Mouse (Mus musculus): ENCODE measurements around the gene Ankrd28. TPM values are rescaled to one million over a fixed set of nuclear protein-coding genes. Genes with fewer than 3 reads are reported as not detected.
A peak's percentile ranks its signal among the peaks of the same experiment; 100 is the strongest.

The Ankrd28 gene
- polyA plus RNA-seq, 1 experiment from 2014 or later = 4.1 TPM

GRCm38 (mm10) chr14:31681931-31682555 is 148.4 kb downstream of the Ankrd28 start:
- no peak for ATAC-seq (replicated peaks; ENCODE audit: insufficient number of reproducible peaks, insufficient read depth, low FRiP score, low read depth)
- Histone ChIP-seq H3K9ac (no peak overlapping the region), H3K27me3 (no peaks in the 10 kb centered on the region), H3K36me3 (no peaks in the 10 kb centered on the region), H3K4me1 (replicated peaks) (peaks cover 4% of the 10 kb centered on the region), H3K27ac (no peak overlapping the region), H3K4me2 (no peak overlapping the region), H3K4me3 (no peak overlapping the region), H3K9me3 (replicated peaks) (no peaks in the 10 kb centered on the region)
- 55% methylated on average over 5 of the region's 5 CpGs for WGBS

- H3K9me3 ChIP-seq (replicated peaks) = no peaks in the 10 kb centered on the region
- H3K4me1 ChIP-seq (replicated peaks) = peaks cover 4% of the 10 kb centered on the region
- 79% methylated on average over 9 of the region's 9 CpGs for WGBS
- H3K36me3 ChIP-seq = no peaks in the 10 kb centered on the region
- no peak overlapping the region for H3K4me2 ChIP-seq
- ATAC-seq (replicated peaks; ENCODE audit: insufficient number of reproducible peaks, insufficient read depth, low FRiP score, low read depth) = no peak
- no peak overlapping the region for H3K4me3 ChIP-seq
- no peaks in the 10 kb centered on the region for H3K27me3 ChIP-seq
- no peak overlapping the region for H3K27ac ChIP-seq
- no peak overlapping the region for H3K9ac ChIP-seq
These were observed 149.2 kb downstream of the Ankrd28 start for GRCm38 (mm10) chr14:31681291-31681690.

GRCm38 (mm10) chr14:31680656-31681055 is 149.8 kb downstream of the Ankrd28 start:
- no peaks in the 10 kb centered on the region for H3K36me3 ChIP-seq
- H3K9me3 ChIP-seq (replicated peaks) = no peaks in the 10 kb centered on the region
- H3K27ac ChIP-seq = no peak overlapping the region
- H3K4me3 ChIP-seq = no peak overlapping the region
- H3K27me3 ChIP-seq = no peaks in the 10 kb centered on the region
- no peak overlapping the region for H3K4me2 ChIP-seq
- no peak overlapping the region for H3K9ac ChIP-seq
- no peak for ATAC-seq (replicated peaks; ENCODE audit: insufficient number of reproducible peaks, insufficient read depth, low FRiP score, low read depth)
- H3K4me1 ChIP-seq (replicated peaks) = peaks cover 4% of the 10 kb centered on the region
- whole genome bisulfite sequencing = 84% methylated on average over 3 of the region's 3 CpGs

- no peak overlapping the region for H3K9ac ChIP-seq
These were observed 158.7 kb downstream of the Ankrd28 start for GRCm38 (mm10) chr14:31671635-31672320.

GRCm38 (mm10) chr14:31669642-31670490 is 160.6 kb downstream of the Ankrd28 start:
- H3K9ac ChIP-seq = no peak overlapping the region
- peaks cover 12% of the 10 kb centered on the region; the same call in 1 of the 2 replicates for H3K36me3 ChIP-seq
- H3K4me3 ChIP-seq = no peak overlapping the region
- H3K9me3 ChIP-seq (replicated peaks) = no peaks in the 10 kb centered on the region
- ATAC-seq (replicated peaks; ENCODE audit: insufficient number of reproducible peaks, insufficient read depth, low FRiP score, low read depth) = peak; percentile 4; the same call in 1 of the 2 replicates
- H3K4me2 ChIP-seq = peak overlapping the region; percentile 26; the same call in 1 of the 2 replicates
- no peaks in the 10 kb centered on the region for H3K27me3 ChIP-seq
- 71% methylated on average over 15 of the region's 15 CpGs for WGBS
- peak overlapping the region; percentile 65 for H3K27ac ChIP-seq
- peaks cover 26% of the 10 kb centered on the region for H3K4me1 ChIP-seq (replicated peaks)

More at GRCm38 (mm10) chr14:31671635-31672320, 158.7 kb downstream of the Ankrd28 start:
- Histone ChIP-seq H3K9me3 (replicated peaks) (no peaks in the 10 kb centered on the region), H3K4me1 (replicated peaks) (peaks cover 23% of the 10 kb centered on the region), H3K27ac (no peak overlapping the region), H3K27me3 (no peaks in the 10 kb centered on the region), H3K36me3 (peaks cover 10% of the 10 kb centered on the region; the same call in 1 of the 2 replicates), H3K4me3 (no peak overlapping the region), H3K4me2 (no peak overlapping the region)
- ATAC-seq (replicated peaks; ENCODE audit: insufficient number of reproducible peaks, insufficient read depth, low FRiP score, low read depth) = no peak
- WGBS = 62% methylated on average over 10 of the region's 10 CpGs

GRCm38 (mm10) chr14:31669161-31669611 is 161.3 kb downstream of the Ankrd28 start:
- ATAC-seq (replicated peaks; ENCODE audit: insufficient number of reproducible peaks, insufficient read depth, low FRiP score, low read depth) = peak; percentile 59
- peaks cover 33% of the 10 kb centered on the region for H3K4me1 ChIP-seq (replicated peaks)
- no peaks in the 10 kb centered on the region for H3K27me3 ChIP-seq
- no peak overlapping the region for H3K9ac ChIP-seq
- WGBS = 43% methylated on average over 13 of the region's 13 CpGs
- no peak overlapping the region for H3K4me3 ChIP-seq
- H3K27ac ChIP-seq = peak overlapping the region; percentile 65
- H3K9me3 ChIP-seq (replicated peaks) = no peaks in the 10 kb centered on the region
- peak overlapping the region; percentile 26 for H3K4me2 ChIP-seq
- H3K36me3 ChIP-seq = peaks cover 12% of the 10 kb centered on the region; the same call in 1 of the 2 replicates

- no peaks in the 10 kb centered on the region for H3K9me3 ChIP-seq (replicated peaks)
- peak overlapping the region; percentile 65 for H3K27ac ChIP-seq
- H3K4me2 ChIP-seq = no peak overlapping the region
- H3K27me3 ChIP-seq = no peaks in the 10 kb centered on the region
- no peak for ATAC-seq (replicated peaks; ENCODE audit: insufficient number of reproducible peaks, insufficient read depth, low FRiP score, low read depth)
- H3K4me1 ChIP-seq (replicated peaks) = peaks cover 42% of the 10 kb centered on the region
- H3K36me3 ChIP-seq = peaks cover 12% of the 10 kb centered on the region; the same call in 1 of the 2 replicates
- no peak overlapping the region for H3K9ac ChIP-seq
- H3K4me3 ChIP-seq = no peak overlapping the region
- WGBS = 74% methylated on average over 13 of the region's 13 CpGs
These were observed 162.1 kb downstream of the Ankrd28 start for GRCm38 (mm10) chr14:31668326-31668725.

GRCm38 (mm10) chr14:31667741-31668140 is 162.7 kb downstream of the Ankrd28 start:
- Histone ChIP-seq H3K36me3 (peaks cover 12% of the 10 kb centered on the region; the same call in 1 of the 2 replicates), H3K4me1 (replicated peaks) (peaks cover 47% of the 10 kb centered on the region), H3K9ac (no peak overlapping the region), H3K4me2 (no peak overlapping the region), H3K27me3 (no peaks in the 10 kb centered on the region), H3K4me3 (no peak overlapping the region), H3K27ac (peak overlapping the region; percentile 65; the same call in 1 of the 2 replicates), H3K9me3 (replicated peaks) (no peaks in the 10 kb centered on the region)
- WGBS = 82% methylated on average over 6 of the region's 6 CpGs
- no peak for ATAC-seq (replicated peaks; ENCODE audit: insufficient number of reproducible peaks, insufficient read depth, low FRiP score, low read depth)

- no peak for ATAC-seq (replicated peaks; ENCODE audit: insufficient number of reproducible peaks, insufficient read depth, low FRiP score, low read depth)
- no peak overlapping the region for H3K27ac ChIP-seq
- WGBS = 94% methylated on average over 28 of the region's 28 CpGs
- no peaks in the 10 kb centered on the region for H3K9me3 ChIP-seq (replicated peaks)
- peaks cover 54% of the 10 kb centered on the region for H3K4me1 ChIP-seq (replicated peaks)
- H3K4me3 ChIP-seq = no peak overlapping the region
- no peaks in the 10 kb centered on the region for H3K27me3 ChIP-seq
- H3K36me3 ChIP-seq = peaks cover 12% of the 10 kb centered on the region; the same call in 1 of the 2 replicates
- no peak overlapping the region for H3K4me2 ChIP-seq
- H3K9ac ChIP-seq = no peak overlapping the region
These were observed 163.3 kb downstream of the Ankrd28 start for GRCm38 (mm10) chr14:31666931-31667705.

GRCm38 (mm10) chr14:31665566-31665940 is 164.9 kb downstream of the Ankrd28 start:
- no peak overlapping the region for H3K9ac ChIP-seq
- ATAC-seq (replicated peaks; ENCODE audit: insufficient number of reproducible peaks, insufficient read depth, low FRiP score, low read depth) = no peak
- H3K27ac ChIP-seq = no peak overlapping the region
- H3K4me1 ChIP-seq (replicated peaks) = peaks cover 62% of the 10 kb centered on the region
- H3K9me3 ChIP-seq (replicated peaks) = no peaks in the 10 kb centered on the region
- H3K4me3 ChIP-seq = no peak overlapping the region
- no peak overlapping the region for H3K4me2 ChIP-seq
- WGBS = 67% methylated on average over 4 of the region's 4 CpGs
- H3K36me3 ChIP-seq = peaks cover 12% of the 10 kb centered on the region; the same call in 1 of the 2 replicates
- no peaks in the 10 kb centered on the region for H3K27me3 ChIP-seq

All from heart, embryonic 15.5 days (tissue).